Mouse (Mus musculus) limb, embryonic 12.5 days (tissue): Measurements from ENCODE around the gene Gm10340. TPM values are rescaled to one million over a fixed set of nuclear protein-coding genes. Genes with fewer than 3 reads are reported as not detected.
"Not testable (repeated sequence)": the region's sequence is repeated elsewhere in the genome, so short reads cannot be mapped to it uniquely, and the experiment has no call there.

Experiments
- ATAC-seq: fragments of 200-750 bp; cut with Nextera tagmentation; 2 replicates; pipeline ENCODE4 v1.8.0; 2017; ENCODE audit warnings: low read depth, moderate TSS enrichment; ENCODE audit not compliant: insufficient number of reproducible peaks, insufficient read depth, low FRiP score, low TSS enrichment
- H3K27ac ChIP-seq: fragments of 300-500 bp; sonication (generic); 2 replicates; pipeline ENCODE4 v1.5.1; 2016; ENCODE audit warnings: mild to moderate bottlenecking, moderate library complexity
- H3K27me3 ChIP-seq: fragments of 300-500 bp; sonication (generic); 2 replicates; pipeline ENCODE4 v1.6.1; 2016; ENCODE audit warnings: mild to moderate bottlenecking, moderate library complexity
- H3K36me3 ChIP-seq: fragments of 300-500 bp; sonication (generic); 2 replicates; pipeline ENCODE4 v1.6.1; 2016; ENCODE audit warnings: mild to moderate bottlenecking, moderate library complexity
- H3K4me1 ChIP-seq: fragments of 300-500 bp; sonication (generic); replicated peaks from 2 replicates; pipeline ENCODE4 v1.6.1; 2016
- H3K4me2 ChIP-seq: fragments of 300-500 bp; sonication (generic); 2 replicates; pipeline ENCODE4 v1.6.1; 2016; ENCODE audit warnings: mild to moderate bottlenecking, moderate library complexity
- H3K4me3 ChIP-seq: fragments of 300-500 bp; sonication (generic); replicated peaks from 2 replicates; pipeline ENCODE4 v1.5.1; 2016; ENCODE audit warnings: mild to moderate bottlenecking
- H3K9ac ChIP-seq: fragments of 300-500 bp; sonication (generic); replicated peaks from 2 replicates; pipeline ENCODE4 v1.6.1; 2016; ENCODE audit warnings: mild to moderate bottlenecking, moderate library complexity
- H3K9me3 ChIP-seq: fragments of 300-500 bp; sonication (generic); 2 replicates; pipeline ENCODE4 v1.6.1; 2016; ENCODE audit warnings: mild to moderate bottlenecking, moderate library complexity
- WGBS: fragments of 180-500 bp; shearing (Covaris S2); methylation state at CpG from one replicate; pipeline ENCODE4 v1.1.7; 2016; 5-methylcytosine and 5-hydroxymethylcytosine counted together
- polyA plus RNA-seq: library from polyadenylated mRNA; unstranded; fragments of >200 nt; fragmentation: Nextera tagmentation; extraction: Ambion mirVana; gene quantifications from 2 replicates; pipeline ENCODE4 v1.2.1, GENCODE M21; 2016

Gm10340 gene
- not detected in 2 replicates for polyA plus RNA-seq

GRCm38 (mm10) chr14:3133697-3134096, at the start of gene Gm10340:
TSS of gene Gm10340 (plus strand) at chr14:3133997.
- not testable (repeated sequence) for H3K36me3 ChIP-seq, H3K27ac ChIP-seq, H3K4me3 ChIP-seq, H3K9me3 ChIP-seq, H3K4me1 ChIP-seq, ATAC-seq, H3K9ac ChIP-seq, H3K27me3 ChIP-seq, H3K4me2 ChIP-seq
- 88% methylated on average over 2 of the region's 3 CpGs for WGBS

DNA sequence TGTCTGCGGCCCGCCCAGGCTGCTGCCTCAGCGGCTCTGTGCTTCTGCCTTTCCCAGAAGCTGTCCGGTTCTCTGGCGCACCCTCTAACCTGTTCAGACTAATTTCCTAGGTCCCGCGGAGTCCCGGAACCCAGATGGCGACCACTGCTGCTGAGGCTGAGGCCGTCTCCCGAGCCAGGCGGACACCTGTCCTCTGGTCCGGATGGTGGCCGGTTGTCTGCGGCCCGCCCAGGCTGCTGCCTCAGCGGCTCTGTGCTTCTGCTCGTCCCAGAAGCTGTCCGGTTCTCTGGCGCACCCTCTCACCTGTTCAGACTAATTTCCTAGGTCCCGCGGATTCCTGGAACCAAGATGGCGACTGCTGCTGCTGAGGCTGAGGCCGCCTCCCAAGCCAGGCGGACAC, 17.7 kb upstream of the Gm10340 start:
- H3K4me2 ChIP-seq, H3K9me3 ChIP-seq, H3K9ac ChIP-seq, H3K36me3 ChIP-seq, ATAC-seq, H3K27ac ChIP-seq, H3K4me1 ChIP-seq, H3K4me3 ChIP-seq, H3K27me3 ChIP-seq: not testable (repeated sequence)
- 95% methylated on average over 18 of the region's 25 CpGs for WGBS

DNA sequence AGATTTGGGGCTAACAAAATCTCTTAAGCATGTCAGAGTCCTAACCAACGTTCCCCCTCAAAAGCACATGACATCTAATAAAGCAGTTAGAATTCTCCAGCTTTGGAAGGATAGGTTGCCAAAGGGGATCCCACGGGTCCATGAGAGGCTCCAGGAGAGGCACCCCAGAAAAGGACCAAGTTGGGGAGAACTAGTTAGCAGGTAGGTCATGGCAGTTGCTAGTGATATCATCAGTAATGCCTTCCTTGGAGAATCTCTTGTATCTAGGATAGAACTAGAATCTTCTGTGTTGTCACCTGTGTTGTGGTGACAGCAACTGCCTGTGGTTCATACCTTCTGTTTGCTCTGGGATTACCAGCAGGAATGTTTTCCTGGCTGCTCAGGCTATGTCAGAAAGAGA, 54.2 kb downstream of the Gm10340 start, which contains the start of gene Gm5795:
Gm5795 (plus strand) TSS at position 301 of the 400 bp plus-strand sequence.
- WGBS = no CpG with 5 or more reads among the region's 2 CpGs
- not testable (repeated sequence) for H3K4me3 ChIP-seq, H3K9me3 ChIP-seq, H3K4me1 ChIP-seq, H3K9ac ChIP-seq, H3K27me3 ChIP-seq, ATAC-seq, H3K36me3 ChIP-seq, H3K4me2 ChIP-seq, H3K27ac ChIP-seq

Other genes starting within 250 kb of the Gm10340 start
- not detected in 2 replicates for gene Gm2888, start 104.0 kb upstream of the Gm10340 start, polyA plus RNA-seq
- gene Gm2897, start 84.7 kb upstream of the Gm10340 start, polyA plus RNA-seq = 1.7 and 2.9 TPM in 2 replicates
- gene Gm5795, start 54.3 kb downstream of the Gm10340 start, polyA plus RNA-seq = not detected in 2 replicates
- gene D830030K20Rik, start 74.5 kb downstream of the Gm10340 start, polyA plus RNA-seq = 5.4 and 6.8 TPM in 2 replicates
- not detected in 2 replicates for gene Gm2956, start 198.6 kb downstream of the Gm10340 start, polyA plus RNA-seq